Mouse (Mus musculus): ENCODE data around the gene Ampd2. TPM values are rescaled to one million over a fixed set of nuclear protein-coding genes. Genes with fewer than 3 reads are reported as not detected.

The Ampd2 gene
- polyA plus RNA-seq, 1 experiment = 92.9 TPM

DNA sequence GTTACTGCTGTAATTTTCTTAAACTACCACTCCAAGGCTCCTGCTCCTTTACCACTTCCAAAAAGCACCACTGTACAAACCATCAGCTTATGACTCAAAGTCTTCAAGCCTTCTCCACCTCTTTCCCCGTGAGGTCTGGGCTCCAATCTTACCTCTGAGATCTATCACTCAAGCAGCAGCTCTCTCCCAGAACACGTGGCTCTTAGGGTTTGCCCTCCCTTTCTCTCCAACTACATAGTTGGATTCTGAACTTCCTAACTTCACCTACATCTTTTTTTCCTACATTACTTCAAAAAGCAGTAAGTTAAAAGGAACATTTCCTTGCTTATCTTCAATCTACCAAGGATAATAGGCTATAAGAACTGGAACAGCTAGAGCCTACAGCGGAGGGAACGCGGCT is 42.1 kb upstream of the Ampd2 start:
- TF ChIP-seq POLR2A (IDR thresholded peaks at IDR 0.05; ENCODE audit: low read depth, low read length) (no peak), CTCF (IDR thresholded peaks at IDR 0.05; ENCODE audit: extremely low read depth, insufficient read depth, insufficient read length, insufficient replicate concordance) (no peak)
- no peak for DNase-seq (ENCODE audit: low read depth in 1 of 2, low spot score in 2 of 2)
- Histone ChIP-seq H3K36me3 (ENCODE audit: control insufficient read depth, insufficient read depth, low read length) (no peaks in the 10 kb centered on the region), H3K4me1 (ENCODE audit: control insufficient read depth, insufficient read depth, insufficient read length) (peaks cover 5% of the 10 kb centered on the region; the same call in 1 of the 2 replicates), H3K27me3 (ENCODE audit: control insufficient read depth, insufficient read depth, low read length) (no peaks in the 10 kb centered on the region), H3K4me3 (ENCODE audit: extremely low read depth, insufficient read depth, insufficient read length) (no peak overlapping the region), H3K27ac (ENCODE audit: insufficient read depth, low read length) (no peak overlapping the region)
- 86% methylated on average over 5 of the region's 5 CpGs for WGBS

DNA sequence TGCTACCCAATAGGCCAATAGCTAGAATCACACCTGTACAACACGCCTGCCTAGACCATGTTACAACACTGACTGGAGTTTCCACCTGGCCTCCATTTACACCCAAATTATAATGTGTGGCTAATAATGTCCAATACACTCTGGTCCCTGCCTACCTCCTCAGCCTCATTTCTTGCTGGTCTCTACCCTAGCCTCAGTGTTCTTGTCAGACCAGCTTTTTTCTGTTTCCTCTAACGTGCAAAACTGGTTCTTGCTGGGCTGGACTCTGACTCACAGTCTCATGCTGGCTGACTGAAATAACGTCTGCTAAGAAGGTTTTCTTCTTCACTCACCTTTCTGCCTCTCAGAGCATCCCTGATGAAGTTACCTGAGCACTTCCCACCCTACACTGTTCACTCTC is 39.9 kb upstream of the Ampd2 start:
- no peak overlapping the region for H3K27ac ChIP-seq (ENCODE audit: insufficient read depth, low read length)
- peaks cover 6% of the 10 kb centered on the region; the same call in 1 of the 2 replicates for H3K36me3 ChIP-seq (ENCODE audit: control insufficient read depth, insufficient read depth, low read length)
- no peak overlapping the region for H3K4me3 ChIP-seq (ENCODE audit: extremely low read depth, insufficient read depth, insufficient read length)
- DNase-seq (ENCODE audit: low read depth in 1 of 2, low spot score in 2 of 2) = no peak
- TF ChIP-seq POLR2A (IDR thresholded peaks at IDR 0.05; ENCODE audit: low read depth, low read length) = no peak
- no peak for TF ChIP-seq CTCF (IDR thresholded peaks at IDR 0.05; ENCODE audit: extremely low read depth, insufficient read depth, insufficient read length, insufficient replicate concordance)
- WGBS = 92% methylated on average over 3 of the region's 3 CpGs
- H3K4me1 ChIP-seq (ENCODE audit: control insufficient read depth, insufficient read depth, insufficient read length) = no peaks in the 10 kb centered on the region
- no peaks in the 10 kb centered on the region for H3K27me3 ChIP-seq (ENCODE audit: control insufficient read depth, insufficient read depth, low read length)

DNA sequence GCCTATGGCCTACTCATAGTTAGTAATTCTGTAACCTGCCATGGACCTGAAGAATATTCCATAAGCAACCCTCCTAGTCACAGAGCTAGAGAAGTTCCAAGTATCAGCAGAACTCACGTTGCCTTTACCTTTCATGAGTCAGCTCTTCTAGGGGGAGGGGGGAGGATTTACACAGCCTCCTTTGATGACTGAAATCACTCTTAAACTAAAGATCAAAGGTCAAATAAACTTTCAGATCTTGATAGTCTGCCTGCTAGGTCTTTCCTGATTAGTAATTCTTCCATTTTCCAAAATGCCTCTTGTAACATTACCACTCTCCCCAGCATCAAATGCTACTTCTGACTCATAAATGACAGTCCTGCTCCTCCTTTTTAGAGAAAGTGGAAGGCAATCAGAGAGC is 37.7 kb upstream of the Ampd2 start:
- Histone ChIP-seq H3K27ac (ENCODE audit: insufficient read depth, low read length) (no peak overlapping the region), H3K4me1 (ENCODE audit: control insufficient read depth, insufficient read depth, insufficient read length) (no peaks in the 10 kb centered on the region), H3K36me3 (ENCODE audit: control insufficient read depth, insufficient read depth, low read length) (peaks cover 8% of the 10 kb centered on the region; the same call in 1 of the 2 replicates), H3K4me3 (ENCODE audit: extremely low read depth, insufficient read depth, insufficient read length) (no peak overlapping the region), H3K27me3 (ENCODE audit: control insufficient read depth, insufficient read depth, low read length) (no peaks in the 10 kb centered on the region)
- TF ChIP-seq CTCF (IDR thresholded peaks at IDR 0.05; ENCODE audit: extremely low read depth, insufficient read depth, insufficient read length, insufficient replicate concordance) = no peak
- TF ChIP-seq POLR2A (IDR thresholded peaks at IDR 0.05; ENCODE audit: low read depth, low read length) = no peak
- DNase-seq (ENCODE audit: low read depth in 1 of 2, low spot score in 2 of 2) = no peak
- WGBS = 69% methylated on average over 1 of the region's 1 CpGs

DNA sequence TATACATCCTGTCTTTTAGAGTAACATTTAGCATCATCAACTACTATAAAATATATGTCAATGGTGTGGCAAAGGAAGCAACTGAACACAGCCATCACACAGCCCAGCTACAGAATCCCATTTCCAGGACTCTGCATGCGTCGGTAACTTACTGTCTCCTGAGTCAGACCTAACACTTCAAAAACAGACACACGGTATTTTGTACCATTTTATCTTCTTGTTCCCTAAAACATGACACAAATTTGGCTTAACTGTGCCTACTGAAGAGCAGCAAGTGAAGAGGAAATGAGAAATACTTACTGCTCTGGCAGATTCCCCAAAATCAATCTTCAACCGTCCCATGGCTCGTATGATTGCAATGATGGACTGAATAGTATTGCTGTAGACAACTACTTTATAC is 36.8 kb upstream of the Ampd2 start:
- Histone ChIP-seq H3K27me3 (ENCODE audit: control insufficient read depth, insufficient read depth, low read length) (no peaks in the 10 kb centered on the region), H3K4me3 (ENCODE audit: extremely low read depth, insufficient read depth, insufficient read length) (no peak overlapping the region), H3K4me1 (ENCODE audit: control insufficient read depth, insufficient read depth, insufficient read length) (no peaks in the 10 kb centered on the region), H3K27ac (ENCODE audit: insufficient read depth, low read length) (no peak overlapping the region), H3K36me3 (ENCODE audit: control insufficient read depth, insufficient read depth, low read length) (peaks cover 8% of the 10 kb centered on the region; the same call in 1 of the 2 replicates)
- 79% methylated on average over 5 of the region's 5 CpGs for WGBS
- TF ChIP-seq POLR2A (IDR thresholded peaks at IDR 0.05; ENCODE audit: low read depth, low read length) (no peak), CTCF (IDR thresholded peaks at IDR 0.05; ENCODE audit: extremely low read depth, insufficient read depth, insufficient read length, insufficient replicate concordance) (no peak)
- DNase-seq (ENCODE audit: low read depth in 1 of 2, low spot score in 2 of 2) = no peak

GRCm38 (mm10) chr3:108121101-108121500 is 34.6 kb upstream of the Ampd2 start:
- Histone ChIP-seq H3K4me3 (ENCODE audit: extremely low read depth, insufficient read depth, insufficient read length) (no peak overlapping the region), H3K27me3 (ENCODE audit: control insufficient read depth, insufficient read depth, low read length) (no peaks in the 10 kb centered on the region), H3K4me1 (ENCODE audit: control insufficient read depth, insufficient read depth, insufficient read length) (no peaks in the 10 kb centered on the region), H3K27ac (ENCODE audit: insufficient read depth, low read length) (no peak overlapping the region), H3K36me3 (ENCODE audit: control insufficient read depth, insufficient read depth, low read length) (peaks cover 12% of the 10 kb centered on the region)
- no peak for DNase-seq (ENCODE audit: low read depth in 1 of 2, low spot score in 2 of 2)
- TF ChIP-seq POLR2A (IDR thresholded peaks at IDR 0.05; ENCODE audit: low read depth, low read length) (no peak), CTCF (IDR thresholded peaks at IDR 0.05; ENCODE audit: extremely low read depth, insufficient read depth, insufficient read length, insufficient replicate concordance) (no peak)
- 91% methylated on average over 3 of the region's 3 CpGs for WGBS

DNA sequence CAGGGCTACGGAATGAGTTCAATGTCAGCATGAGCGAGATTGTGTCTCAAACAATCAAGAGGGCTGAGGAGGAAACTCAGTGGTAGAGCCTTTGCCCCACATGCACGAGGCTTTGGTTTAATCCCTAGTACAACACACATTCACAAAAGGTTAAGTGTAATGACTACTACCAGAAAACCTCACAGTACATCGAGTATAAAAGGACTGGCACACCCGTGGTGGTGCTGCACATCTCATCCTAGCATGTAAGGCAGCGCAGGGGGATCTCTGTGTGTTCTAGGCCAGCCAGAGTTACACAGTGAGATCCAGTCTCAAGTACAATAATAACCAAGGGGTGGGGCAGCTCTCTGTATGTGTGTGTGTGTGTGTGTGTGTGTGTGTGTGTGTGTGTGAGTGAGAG is 31.0 kb upstream of the Ampd2 start:
- Histone ChIP-seq H3K27me3 (ENCODE audit: control insufficient read depth, insufficient read depth, low read length) (no peaks in the 10 kb centered on the region), H3K4me1 (ENCODE audit: control insufficient read depth, insufficient read depth, insufficient read length) (no peaks in the 10 kb centered on the region), H3K27ac (ENCODE audit: insufficient read depth, low read length) (no peak overlapping the region), H3K4me3 (ENCODE audit: extremely low read depth, insufficient read depth, insufficient read length) (no peak overlapping the region), H3K36me3 (ENCODE audit: control insufficient read depth, insufficient read depth, low read length) (peaks cover 16% of the 10 kb centered on the region)
- TF ChIP-seq POLR2A (IDR thresholded peaks at IDR 0.05; ENCODE audit: low read depth, low read length) = no peak
- no peak for TF ChIP-seq CTCF (IDR thresholded peaks at IDR 0.05; ENCODE audit: extremely low read depth, insufficient read depth, insufficient read length, insufficient replicate concordance)
- DNase-seq (ENCODE audit: low read depth in 1 of 2, low spot score in 2 of 2) = no peak
- 93% methylated on average over 6 of the region's 6 CpGs for WGBS

- no peaks in the 10 kb centered on the region for H3K4me1 ChIP-seq (ENCODE audit: control insufficient read depth, insufficient read depth, insufficient read length)
- TF ChIP-seq POLR2A (IDR thresholded peaks at IDR 0.05; ENCODE audit: low read depth, low read length) (no peak), CTCF (IDR thresholded peaks at IDR 0.05; ENCODE audit: extremely low read depth, insufficient read depth, insufficient read length, insufficient replicate concordance) (no peak)
- DNase-seq (ENCODE audit: low read depth in 1 of 2, low spot score in 2 of 2) = no peak
- no peak overlapping the region for H3K27ac ChIP-seq (ENCODE audit: insufficient read depth, low read length)
- 87% methylated on average over 7 of the region's 7 CpGs for WGBS
- H3K27me3 ChIP-seq (ENCODE audit: control insufficient read depth, insufficient read depth, low read length) = no peaks in the 10 kb centered on the region
- H3K4me3 ChIP-seq (ENCODE audit: extremely low read depth, insufficient read depth, insufficient read length) = no peak overlapping the region
- peaks cover 27% of the 10 kb centered on the region for H3K36me3 ChIP-seq (ENCODE audit: control insufficient read depth, insufficient read depth, low read length)
Measured at GRCm38 (mm10) chr3:108113591-108114289, 27.3 kb upstream of the Ampd2 start.

Measured in spleen, adult 2 months (tissue).